Mouse (Mus musculus) kidney, adult 8-10 months (tissue): ENCODE data around the gene Mpp2.

ENCODE experiments used
- DNase-seq, 2 experiments: peaks; one replicate each; pipeline ENCODE4 v3.0.0; 2022

Gene Mpp2

GRCm38 (mm10) chr11:102034887-102035286 is 53.4 kb downstream of the Mpp2 start:
- DNase-seq, result no peak

- DNase-seq, result no peak
Observed at GRCm38 (mm10) chr11:102033055-102033591, 55.2 kb downstream of the Mpp2 start.

- DNase-seq, result no peak
Observed at GRCm38 (mm10) chr11:102031149-102031548, 57.2 kb downstream of the Mpp2 start.

- DNase-seq, result no peak
Observed at GRCm38 (mm10) chr11:102029966-102030365, 58.3 kb downstream of the Mpp2 start.

DNA sequence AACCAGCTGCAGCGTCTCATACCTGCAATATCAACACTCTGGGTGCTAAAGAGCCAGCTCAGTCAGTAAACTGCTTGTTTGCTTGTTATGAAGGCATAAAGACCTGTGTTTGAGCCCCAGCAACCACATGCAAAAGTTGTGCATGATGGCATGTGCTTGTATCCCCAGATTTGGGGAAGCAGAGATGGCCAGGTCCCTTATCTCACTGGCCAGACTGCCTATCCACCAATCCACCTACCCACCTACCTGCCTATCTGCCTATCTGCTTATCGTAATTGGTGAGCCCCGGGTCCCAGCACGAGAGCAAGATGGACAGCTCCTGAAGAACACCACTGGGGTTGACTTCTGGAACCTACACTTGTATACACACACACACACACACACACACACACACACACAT is 59.0 kb downstream of the Mpp2 start:
- DNase-seq, result no peak

DNA sequence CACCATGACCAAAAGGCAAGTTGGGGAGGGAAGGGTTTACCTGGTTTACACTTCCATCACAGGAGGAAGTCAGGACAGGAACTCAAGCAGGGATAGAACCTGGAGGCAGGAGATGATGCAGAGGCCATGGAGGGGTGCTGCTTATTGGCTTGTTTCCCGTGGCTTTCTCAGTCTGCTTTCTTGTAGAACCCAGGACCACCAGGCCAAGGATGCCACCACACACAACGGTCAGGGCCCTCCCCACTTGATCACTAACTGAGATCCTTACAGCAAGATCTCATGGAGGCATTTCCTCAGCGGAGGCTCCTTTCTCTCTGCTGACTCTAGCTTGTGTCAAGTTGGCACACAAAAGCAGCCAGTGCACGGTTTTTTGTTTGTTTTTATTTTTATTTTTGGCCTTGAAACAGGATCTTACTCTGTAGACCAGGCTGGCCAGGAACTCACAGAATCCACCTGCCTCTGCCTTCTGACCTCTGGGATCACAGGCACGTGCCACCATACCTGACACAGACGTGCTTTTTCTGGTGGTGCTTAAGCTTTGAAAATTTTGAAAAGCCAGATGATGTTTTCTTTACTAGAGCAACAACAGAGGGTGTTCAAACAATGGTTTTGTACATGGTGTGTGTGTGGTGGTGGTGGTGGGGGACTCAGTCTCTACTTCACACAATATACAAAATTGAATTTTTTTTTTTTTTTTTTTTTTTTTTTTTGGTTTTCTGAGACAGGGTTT is 60.1 kb downstream of the Mpp2 start, which contains the start of gene Mpp3:
Gene Mpp3, minus strand, starts transcription at position 375 of the 730 bp plus-strand sequence.
- no peak for DNase-seq

DNA sequence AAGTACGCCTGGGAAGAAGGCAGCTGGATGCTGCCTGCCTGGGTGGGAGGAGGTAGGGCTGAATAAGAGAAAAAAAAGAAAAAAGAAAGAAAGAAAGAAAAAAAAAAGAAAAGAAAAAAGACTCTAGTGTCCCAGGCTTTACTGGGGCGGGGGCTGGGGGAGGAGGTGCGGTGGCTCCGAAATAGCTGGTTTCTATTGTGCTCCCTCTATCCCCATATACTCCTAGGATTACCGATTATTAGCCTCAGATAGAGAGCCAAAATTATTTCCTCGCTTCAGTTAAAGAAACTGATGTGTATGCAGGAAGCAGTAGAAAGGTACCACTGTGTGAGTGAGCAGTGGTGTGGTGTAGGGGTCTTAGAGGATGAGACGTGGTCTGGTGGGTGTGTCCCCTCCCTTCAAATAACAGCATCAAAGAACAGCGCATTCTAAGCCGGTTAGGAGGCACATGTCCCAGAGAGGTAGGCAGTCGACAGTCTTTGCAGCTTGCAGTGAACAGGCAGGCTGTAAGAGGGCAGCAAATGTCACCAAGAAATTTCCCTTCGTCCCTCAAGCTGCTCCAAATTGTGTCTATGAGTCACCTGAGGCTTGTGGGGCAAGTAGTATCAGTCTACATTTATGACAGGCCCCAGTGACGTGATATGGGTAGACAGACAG is 60.8 kb downstream of the Mpp2 start:
- no peak for DNase-seq

DNA sequence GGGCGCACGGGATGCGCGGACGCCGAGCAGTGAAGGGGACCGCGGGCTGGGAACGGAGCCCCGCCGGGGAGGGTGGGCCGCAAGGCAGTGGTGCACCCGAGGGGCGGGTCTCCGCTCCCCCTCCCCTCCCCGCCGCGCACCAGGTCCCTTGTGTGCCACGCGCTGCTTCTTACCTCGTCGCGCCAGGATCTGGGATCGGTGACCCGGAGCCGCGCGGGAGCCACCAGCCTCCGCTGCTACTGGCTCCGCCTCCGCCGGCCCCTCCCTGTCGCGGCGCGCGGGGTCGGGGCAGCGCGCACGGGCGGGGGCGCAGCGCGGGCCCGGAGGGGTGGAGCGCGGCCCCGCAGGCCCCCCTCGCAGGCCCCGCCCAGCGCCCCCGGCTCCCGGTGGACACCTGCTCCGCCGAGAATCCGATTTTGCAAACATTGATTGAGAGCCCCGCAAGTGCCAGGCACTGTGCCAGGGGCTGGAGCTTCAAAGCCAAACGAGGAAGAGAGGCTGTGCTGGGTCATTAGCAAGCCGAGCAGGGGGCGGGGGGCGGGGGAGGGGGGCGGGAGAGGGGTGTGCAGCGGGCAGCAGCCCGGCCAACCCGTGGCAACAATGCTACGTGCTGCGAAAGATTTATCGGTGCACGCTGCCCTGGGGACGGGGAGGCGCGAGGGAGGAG is 61.5 kb downstream of the Mpp2 start:
- peak; percentile 50 to 64 for DNase-seq

DNA sequence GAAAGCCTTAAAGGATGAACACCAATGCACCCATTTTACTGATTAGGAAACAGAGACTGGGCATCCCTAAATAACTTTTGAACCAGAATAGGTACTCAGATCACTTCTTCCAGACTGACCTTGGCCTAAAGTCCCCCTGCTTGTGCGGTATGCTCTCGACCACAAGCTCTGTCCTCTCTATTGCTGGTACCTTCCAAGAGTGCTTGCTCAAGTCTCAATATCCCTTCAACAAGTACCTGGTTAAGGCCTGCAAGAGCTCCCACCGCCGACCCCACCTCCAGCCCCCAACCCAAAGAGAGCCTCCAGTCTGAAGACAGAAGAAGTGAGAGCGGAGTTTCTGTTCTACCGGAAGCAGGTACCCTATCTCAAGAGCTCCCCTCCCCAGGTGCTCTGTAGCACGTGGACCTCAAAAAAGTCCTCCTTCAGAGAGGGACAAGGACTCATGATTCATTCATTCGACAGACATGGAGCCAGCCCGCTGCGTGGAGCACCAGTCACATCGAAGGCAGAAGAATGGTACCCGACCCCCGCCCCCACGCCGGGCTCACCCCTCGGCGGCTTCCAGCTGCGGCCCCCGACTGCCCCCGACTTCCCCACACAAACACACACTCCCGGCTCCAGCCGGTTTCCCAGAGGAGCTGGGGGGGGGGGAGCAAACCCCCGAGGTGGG is 62.2 kb downstream of the Mpp2 start:
- DNase-seq, result no peak

DNA sequence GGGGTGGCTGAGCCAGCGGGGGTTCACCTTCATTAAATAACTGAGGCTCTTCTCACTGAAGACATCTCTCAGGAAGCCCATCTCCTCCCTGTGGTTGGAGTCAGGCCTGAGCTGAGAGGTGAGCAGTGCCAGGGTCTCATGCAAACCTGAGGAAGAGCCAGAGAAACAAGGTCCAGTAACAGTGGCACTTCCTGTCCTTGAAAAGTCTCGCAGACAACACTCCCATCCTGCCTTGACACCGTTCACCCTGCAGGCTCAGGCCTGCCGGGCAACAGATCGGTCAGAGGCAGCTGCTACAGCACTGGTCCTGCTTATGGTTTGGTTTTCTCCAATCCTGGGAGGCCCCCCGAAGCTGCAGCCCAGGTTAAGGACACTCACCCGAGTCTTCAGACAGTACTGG is 63.0 kb downstream of the Mpp2 start:
- DNase-seq, result no peak

GRCm38 (mm10) chr11:102024875-102025274 is 63.4 kb downstream of the Mpp2 start:
- DNase-seq, result no peak

DNA sequence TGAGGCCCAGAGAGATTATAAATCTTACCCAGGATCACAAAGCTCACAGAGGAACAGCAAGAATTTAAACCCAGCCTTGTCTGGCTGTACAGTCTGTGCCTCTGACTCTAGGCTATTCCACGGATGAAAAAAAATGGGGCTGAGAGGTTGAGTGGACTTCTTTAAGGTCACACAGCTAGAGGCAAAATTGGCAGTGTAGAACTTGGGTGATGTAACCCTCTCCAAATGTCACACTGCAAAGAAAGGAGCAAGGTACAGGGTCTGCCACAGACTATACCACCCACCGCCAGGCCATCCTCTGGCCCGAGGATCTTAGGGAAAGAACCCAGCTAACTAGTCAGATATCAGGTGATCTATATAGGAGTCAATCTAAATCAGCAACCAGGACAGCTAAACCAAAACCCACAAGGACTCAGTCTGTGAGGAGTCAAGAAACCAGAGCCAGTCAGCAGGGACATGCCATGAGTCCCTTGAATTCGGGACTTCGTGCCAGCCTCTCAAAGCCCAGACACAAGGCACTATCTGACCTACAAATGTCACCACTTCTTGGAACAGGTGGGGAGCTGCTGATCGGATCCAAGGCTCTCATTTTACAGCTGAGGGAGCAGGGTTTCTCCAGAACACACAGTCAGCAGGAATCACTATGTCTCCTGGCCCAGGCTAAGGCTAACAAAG is 64.1 kb downstream of the Mpp2 start:
- DNase-seq, result no peak

DNA sequence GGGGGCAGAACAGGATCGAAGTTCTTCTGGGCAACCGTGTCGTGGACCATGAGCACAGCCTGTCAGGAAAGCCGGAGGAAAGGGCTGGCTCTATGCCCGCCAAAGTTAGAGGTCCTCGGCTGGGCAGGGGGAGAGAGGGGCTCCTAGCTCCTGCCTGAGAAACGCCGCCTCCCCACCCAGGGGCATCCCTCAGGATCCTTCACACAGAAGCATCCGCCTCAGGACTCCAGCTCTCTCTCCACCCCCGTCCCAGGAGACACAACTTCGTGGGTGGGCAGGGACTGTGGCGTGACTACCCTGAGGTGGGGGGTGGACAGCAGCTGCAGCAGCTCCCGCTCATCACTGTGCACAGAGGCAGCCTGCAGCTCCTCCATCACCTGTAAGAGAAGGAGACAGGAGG is 64.9 kb downstream of the Mpp2 start:
- no peak for DNase-seq

DNA sequence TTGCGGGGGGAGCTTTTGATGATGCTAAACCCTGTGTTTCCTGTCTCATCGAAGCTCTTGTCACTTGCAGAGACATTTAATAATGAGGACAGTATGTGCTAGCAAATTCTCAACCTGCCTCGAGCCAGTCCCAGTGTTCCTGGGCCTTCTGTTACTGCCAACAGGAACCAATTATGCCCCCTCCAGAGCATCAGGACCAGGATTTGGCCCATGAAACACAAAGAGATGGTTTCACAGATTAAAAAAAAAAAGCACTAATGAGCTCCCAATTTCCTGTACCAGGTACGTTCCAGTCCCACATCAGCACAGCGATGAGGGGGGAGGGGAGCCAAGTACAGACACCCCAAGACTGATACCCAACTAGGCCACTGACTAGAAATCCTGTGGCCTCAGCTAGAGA is 67.1 kb downstream of the Mpp2 start:
- DNase-seq, result no peak

DNA sequence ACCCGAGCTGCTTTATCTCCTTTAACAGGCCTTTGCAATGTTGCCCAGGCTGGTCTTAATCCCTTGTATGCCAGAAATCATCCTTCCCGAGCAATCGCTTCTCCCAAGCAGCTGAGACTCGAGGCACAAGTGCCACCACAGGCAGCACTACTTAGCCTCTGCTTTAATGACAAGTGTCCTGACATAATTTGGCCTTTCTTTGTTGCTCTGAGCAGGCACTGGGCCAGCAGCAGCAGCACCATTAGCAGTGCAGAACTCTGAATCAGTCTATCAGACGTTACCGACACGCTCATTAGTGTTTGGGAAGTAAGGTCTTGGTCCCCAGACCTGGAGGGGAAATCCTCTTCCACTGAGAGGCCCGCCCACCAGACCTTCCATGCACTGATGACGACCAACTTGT is 68.6 kb downstream of the Mpp2 start:
- DNase-seq, result no peak

DNA sequence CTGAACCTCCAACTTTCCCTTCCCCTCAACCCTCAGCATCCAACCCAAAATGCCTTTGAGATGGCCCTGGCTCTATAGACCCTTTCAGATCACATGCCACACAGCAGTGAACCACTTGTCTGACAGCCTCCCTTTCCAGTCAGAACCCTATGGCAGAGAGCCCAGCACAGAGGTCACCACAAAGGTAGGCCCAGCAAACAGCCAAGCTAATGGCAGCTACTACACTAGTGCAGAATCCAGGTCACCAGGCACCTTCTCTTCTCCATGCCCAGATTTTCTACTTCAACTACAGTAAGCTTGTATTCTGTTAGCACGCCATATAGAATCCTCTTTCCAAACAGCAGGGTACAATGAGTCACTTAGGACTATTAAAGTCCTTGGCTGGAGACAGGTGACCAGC is 72.2 kb downstream of the Mpp2 start:
- peak in 1 of 2 experiments; percentile 21 for DNase-seq

- no peak for DNase-seq
Observed at GRCm38 (mm10) chr11:102015472-102015871, 72.8 kb downstream of the Mpp2 start.

DNA sequence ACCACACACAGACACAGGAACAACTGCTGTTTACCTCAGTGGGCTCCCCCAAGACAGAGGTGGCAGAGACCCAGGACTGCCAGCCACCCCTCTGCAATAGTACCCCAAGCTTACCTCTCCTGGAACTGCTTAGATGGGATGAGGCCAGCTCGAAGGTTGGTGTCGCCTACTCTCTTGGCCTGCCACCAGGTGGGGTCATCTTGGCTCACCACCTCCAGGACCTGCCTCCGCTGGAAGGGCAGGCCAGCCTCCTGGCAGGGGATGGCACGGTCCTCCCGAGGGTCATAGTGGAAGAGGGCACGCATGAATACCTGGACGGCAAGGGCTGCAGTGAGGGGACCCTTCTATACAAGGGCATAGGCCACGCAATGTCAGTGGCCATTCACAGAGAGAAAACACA is 75.1 kb downstream of the Mpp2 start:
- no peak for DNase-seq

GRCm38 (mm10) chr11:102011510-102011909 is 76.8 kb downstream of the Mpp2 start:
- no peak for DNase-seq

DNA sequence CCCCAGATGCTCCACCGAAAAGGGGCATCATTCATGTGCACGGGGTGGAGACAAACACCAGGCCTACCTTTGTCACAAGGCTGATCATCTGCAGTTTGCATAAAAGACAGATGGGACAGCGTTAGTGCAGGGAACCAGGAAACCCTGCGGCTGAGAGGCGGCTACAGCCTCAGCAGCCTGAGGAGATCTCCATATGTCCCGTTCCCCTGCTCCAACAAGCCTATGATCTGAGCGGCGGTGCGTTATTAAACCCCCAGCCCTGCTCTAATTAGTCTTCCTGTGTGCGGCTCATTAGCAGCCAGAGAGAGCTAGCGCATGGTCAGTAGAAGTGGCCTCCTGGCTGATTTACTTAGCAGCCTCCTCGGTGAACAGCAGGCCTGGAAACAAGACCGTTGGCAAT is 78.2 kb downstream of the Mpp2 start:
- no peak for DNase-seq

DNA sequence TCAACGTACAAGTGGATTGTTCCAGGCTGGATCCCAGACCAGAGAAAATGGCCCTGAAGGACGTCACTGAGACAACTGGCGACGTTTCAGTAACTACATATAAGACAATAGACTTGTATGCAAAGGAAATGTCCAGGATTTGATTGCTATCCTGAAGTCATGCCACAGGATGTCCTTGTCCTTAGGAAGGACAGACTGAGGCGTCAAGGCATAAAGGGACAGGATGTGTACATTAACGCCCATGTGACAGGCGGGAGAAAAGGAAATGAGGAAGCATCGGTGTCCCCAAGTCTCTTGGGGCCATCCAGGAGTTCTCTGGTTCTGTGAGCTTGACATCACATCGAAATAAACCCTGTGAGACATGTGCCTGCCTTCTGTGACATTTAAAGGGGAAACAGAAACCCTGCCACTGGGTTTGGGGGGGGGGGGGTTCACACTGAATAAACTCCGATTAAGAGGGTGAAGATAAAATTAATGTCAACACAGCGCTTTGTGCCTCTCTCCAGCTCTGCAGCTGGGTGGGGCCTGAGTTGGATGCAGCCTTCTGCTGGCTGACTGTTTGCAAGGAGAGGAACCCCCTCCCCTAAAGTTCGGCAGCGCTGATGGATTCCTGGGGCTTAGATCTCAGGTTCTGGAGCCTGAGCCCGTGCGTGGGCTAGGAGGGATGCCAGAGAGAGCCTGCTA is 79.2 kb downstream of the Mpp2 start:
- DNase-seq, result no peak

- no peak for DNase-seq
Observed at GRCm38 (mm10) chr11:102008372-102008771, 79.9 kb downstream of the Mpp2 start.
